Mouse (Mus musculus) liver, embryonic 11.5 days (tissue): ENCODE data around the gene St3gal5. TPM values are rescaled to one million over a fixed set of nuclear protein-coding genes. Genes with fewer than 3 reads are reported as not detected.

Experiments used
- ATAC-seq: fragments of 200-750 bp; cut with Nextera tagmentation; replicated peaks from 2 replicates; pipeline ENCODE4 v1.8.0; 2017; ENCODE audit warnings: moderate number of reproducible peaks, mild to moderate bottlenecking, moderate TSS enrichment, moderate library complexity; ENCODE audit not compliant: low FRiP score
- DNase-seq: peaks from one replicate; pipeline ENCODE4 v3.0.0-alpha.2; 2017; ENCODE audit warnings: low spot score
- H3K27ac ChIP-seq: fragments of 300-500 bp; sonication (generic); 2 replicates; pipeline ENCODE4 v1.5.1; 2014; ENCODE audit warnings: mild to moderate bottlenecking, low read depth, low read length, control low read depth
- H3K27me3 ChIP-seq: fragments of 300-500 bp; sonication (generic); replicated peaks from 2 replicates; pipeline ENCODE4 v1.6.1; 2014; ENCODE audit warnings: low read length, mixed read lengths; ENCODE audit not compliant: control insufficient read depth, insufficient read depth
- H3K36me3 ChIP-seq: fragments of 300-500 bp; sonication (generic); 2 replicates; pipeline ENCODE4 v1.6.1; 2014; ENCODE audit warnings: mild to moderate bottlenecking, low read length, moderate library complexity, mixed read lengths; ENCODE audit not compliant: control insufficient read depth, insufficient read depth
- H3K4me1 ChIP-seq: fragments of 300-500 bp; sonication (generic); replicated peaks from 2 replicates; pipeline ENCODE4 v1.6.1; 2014; ENCODE audit warnings: low read length, mixed read lengths; ENCODE audit not compliant: control insufficient read depth, insufficient read depth
- H3K4me2 ChIP-seq: fragments of 300-500 bp; sonication (generic); 2 replicates; pipeline ENCODE4 v1.6.1; 2014; ENCODE audit warnings: mild to moderate bottlenecking, control low read depth, moderate library complexity
- H3K4me3 ChIP-seq: fragments of 300-500 bp; sonication (generic); 2 replicates; pipeline ENCODE4 v1.5.1; 2014; ENCODE audit warnings: low read depth, low read length, control low read depth
- H3K9ac ChIP-seq: fragments of 300-500 bp; sonication (generic); 2 replicates; pipeline ENCODE4 v1.6.1; 2014; ENCODE audit warnings: low read depth, low read length, control low read depth
- H3K9me3 ChIP-seq: fragments of 300-500 bp; sonication (generic); 2 replicates; pipeline ENCODE4 v1.6.1; 2016; ENCODE audit warnings: low read length, inconsistent platforms, mixed read lengths; ENCODE audit not compliant: control insufficient read depth
- WGBS: fragments of 180-500 bp; shearing (Covaris S2); extraction: QIAGEN DNeasy Blood & Tissue Kit; methylation state at CpG from one replicate; pipeline ENCODE4 v1.1.7; 2014; 5-methylcytosine and 5-hydroxymethylcytosine counted together
- polyA plus RNA-seq: library from polyadenylated mRNA; unstranded; fragments of >200 nt; fragmentation: Nextera tagmentation; extraction: Ambion mirVana; gene quantifications from 2 replicates; pipeline ENCODE4 v1.2.1, GENCODE M21; 2014

St3gal5 gene
- polyA plus RNA-seq, 1 experiment from 2014 or later: 109 TPM

GRCm38 (mm10) chr6:72087402-72087801, 10.0 kb upstream of the St3gal5 start:
- no peaks in the 10 kb centered on the region for H3K36me3 ChIP-seq

GRCm38 (mm10) chr6:72089865-72090264, 7.5 kb upstream of the St3gal5 start:
- H3K4me3 ChIP-seq: no peak overlapping the region
- peaks cover 4% of the 10 kb centered on the region; the same call in 1 of the 2 replicates for H3K4me1 ChIP-seq
- ATAC-seq: no peak
- no peak for DNase-seq
- no peaks in the 10 kb centered on the region for H3K9me3 ChIP-seq
- no peak overlapping the region for H3K27ac ChIP-seq
- 77% methylated on average over 5 of the region's 5 CpGs for WGBS
- no peaks in the 10 kb centered on the region for H3K27me3 ChIP-seq
- no peaks in the 10 kb centered on the region for H3K36me3 ChIP-seq
- no peak overlapping the region for H3K9ac ChIP-seq
- H3K4me2 ChIP-seq: no peak overlapping the region

More at GRCm38 (mm10) chr6:72087402-72087801, 10.0 kb upstream of the St3gal5 start:
- WGBS: 59% methylated on average over 5 of the region's 5 CpGs
- H3K27me3 ChIP-seq: no peaks in the 10 kb centered on the region
- no peaks in the 10 kb centered on the region for H3K4me1 ChIP-seq
- ATAC-seq (no peak), DNase-seq (no peak)
- no peak overlapping the region for H3K4me3 ChIP-seq
- 0 out of 2 replicates have a peak, but pooled peaks cover 2% of the 10 kb centered on the region for H3K9me3 ChIP-seq
- no peak overlapping the region for H3K4me2 ChIP-seq
- H3K9ac ChIP-seq: no peak overlapping the region
- H3K27ac ChIP-seq: no peak overlapping the region

- DNase-seq: no peak
- Histone ChIP-seq H3K4me3 (no peak overlapping the region), H3K4me2 (no peak overlapping the region), H3K27ac (no peak overlapping the region), H3K4me1 (peaks cover 11% of the 10 kb centered on the region), H3K9me3 (no peaks in the 10 kb centered on the region), H3K27me3 (no peaks in the 10 kb centered on the region), H3K9ac (no peak overlapping the region), H3K36me3 (no peaks in the 10 kb centered on the region)
- WGBS: 53% methylated on average over 6 of the region's 6 CpGs
- ATAC-seq: no peak
These were observed 6.4 kb upstream of the St3gal5 start for GRCm38 (mm10) chr6:72091007-72091406.

GRCm38 (mm10) chr6:72093121-72093520, 4.3 kb upstream of the St3gal5 start:
- no peak for DNase-seq
- H3K4me2 ChIP-seq: no peak overlapping the region
- peaks cover 22% of the 10 kb centered on the region for H3K4me1 ChIP-seq
- H3K36me3 ChIP-seq: no peaks in the 10 kb centered on the region
- no peaks in the 10 kb centered on the region for H3K9me3 ChIP-seq
- no peak overlapping the region; the same call in none of the 2 replicates for H3K27ac ChIP-seq
- no peaks in the 10 kb centered on the region for H3K27me3 ChIP-seq
- 71% methylated on average over 1 of the region's 1 CpGs for WGBS
- no peak for ATAC-seq
- H3K9ac ChIP-seq: no peak overlapping the region
- H3K4me3 ChIP-seq: no peak overlapping the region

- H3K4me3 ChIP-seq: no peak overlapping the region
- no peaks in the 10 kb centered on the region for H3K27me3 ChIP-seq
- peak overlapping the region; percentile 18; the same call in 1 of the 2 replicates for H3K9ac ChIP-seq
- DNase-seq (no peak), ATAC-seq (no peak)
- no peaks in the 10 kb centered on the region for H3K9me3 ChIP-seq
- peak overlapping the region; percentile 77 for H3K27ac ChIP-seq
- H3K4me2 ChIP-seq: peak overlapping the region; percentile 77
- WGBS: 33% methylated on average over 5 of the region's 5 CpGs
- H3K36me3 ChIP-seq: no peaks in the 10 kb centered on the region
- H3K4me1 ChIP-seq: peaks cover 42% of the 10 kb centered on the region
These were observed 1.2 kb upstream of the St3gal5 start for GRCm38 (mm10) chr6:72096217-72096616.

GRCm38 (mm10) chr6:72096669-72097068, 723 bp upstream of the St3gal5 start:
- Histone ChIP-seq H3K36me3 (no peaks in the 10 kb centered on the region), H3K4me3 (peak overlapping the region; percentile 87), H3K27me3 (no peaks in the 10 kb centered on the region), H3K4me1 (peaks cover 46% of the 10 kb centered on the region), H3K4me2 (peak overlapping the region; percentile 77), H3K9ac (no peak overlapping the region), H3K27ac (peak overlapping the region; percentile 77), H3K9me3 (no peaks in the 10 kb centered on the region)
- no peak for DNase-seq
- 47% methylated on average over 8 of the region's 8 CpGs for WGBS
- no peak for ATAC-seq

GRCm38 (mm10) chr6:72098021-72098655, 746 bp downstream of the St3gal5 start:
- ATAC-seq (no peak), DNase-seq (no peak)
- H3K36me3 ChIP-seq: no peaks in the 10 kb centered on the region
- H3K4me1 ChIP-seq: peaks cover 51% of the 10 kb centered on the region
- H3K27ac ChIP-seq: peak overlapping the region; percentile 77
- WGBS: 4% methylated on average over 15 of the region's 15 CpGs
- H3K9ac ChIP-seq: peak overlapping the region; percentile 97
- no peaks in the 10 kb centered on the region for H3K27me3 ChIP-seq
- peak overlapping the region; percentile 77 for H3K4me2 ChIP-seq
- no peaks in the 10 kb centered on the region for H3K9me3 ChIP-seq
- H3K4me3 ChIP-seq: peak overlapping the region; percentile 87

- H3K4me1 ChIP-seq: peaks cover 56% of the 10 kb centered on the region
- ATAC-seq (no peak), DNase-seq (no peak)
- H3K4me2 ChIP-seq: peak overlapping the region; percentile 77
- no peaks in the 10 kb centered on the region for H3K27me3 ChIP-seq
- H3K27ac ChIP-seq: peak overlapping the region; percentile 49; the same call in 1 of the 2 replicates
- H3K36me3 ChIP-seq: peaks cover 2% of the 10 kb centered on the region; the same call in 1 of the 2 replicates
- no peaks in the 10 kb centered on the region for H3K9me3 ChIP-seq
- H3K4me3 ChIP-seq: peak overlapping the region; percentile 87
- H3K9ac ChIP-seq: peak overlapping the region; percentile 97
- WGBS: 19% methylated on average over 2 of the region's 2 CpGs
These were observed 1.3 kb downstream of the St3gal5 start for GRCm38 (mm10) chr6:72098691-72099090.

GRCm38 (mm10) chr6:72099281-72099680, 1.9 kb downstream of the St3gal5 start:
- Histone ChIP-seq H3K9ac (peak overlapping the region; percentile 97), H3K36me3 (peaks cover 5% of the 10 kb centered on the region; the same call in 1 of the 2 replicates), H3K4me2 (peak overlapping the region; percentile 77), H3K4me1 (peaks cover 61% of the 10 kb centered on the region), H3K27me3 (no peaks in the 10 kb centered on the region), H3K4me3 (peak overlapping the region; percentile 87), H3K27ac (peak overlapping the region; percentile 49), H3K9me3 (no peaks in the 10 kb centered on the region)
- ATAC-seq: no peak
- 59% methylated on average over 3 of the region's 3 CpGs for WGBS
- DNase-seq: no peak
